Mouse (Mus musculus) midbrain, embryonic 12.5 days (tissue): ENCODE results near the gene Ptpre. TPM values are rescaled to one million over a fixed set of nuclear protein-coding genes. Genes with fewer than 3 reads are reported as not detected.
"Not testable (repeated sequence)": the region's sequence is repeated elsewhere in the genome, so short reads cannot be mapped to it uniquely, and the experiment has no call there.

Experiments
- ATAC-seq: fragments of 200-750 bp; cut with Nextera tagmentation; 2 replicates; pipeline ENCODE4 v1.8.0; 2017; ENCODE audit warnings: low read depth, moderate TSS enrichment, moderate library complexity; ENCODE audit not compliant: low FRiP score
- H3K27ac ChIP-seq: fragments of 300-500 bp; sonication (generic); replicated peaks from 2 replicates; pipeline ENCODE4 v1.5.1; 2016; ENCODE audit warnings: mild to moderate bottlenecking
- H3K27me3 ChIP-seq: fragments of 300-500 bp; sonication (generic); 2 replicates; pipeline ENCODE4 v1.6.1; 2016; ENCODE audit warnings: mild to moderate bottlenecking
- H3K36me3 ChIP-seq: fragments of 300-500 bp; sonication (generic); 2 replicates; pipeline ENCODE4 v1.6.1; 2016
- H3K4me1 ChIP-seq: fragments of 300-500 bp; sonication (generic); 2 replicates; pipeline ENCODE4 v1.6.1; 2016
- H3K4me2 ChIP-seq: fragments of 300-500 bp; sonication (generic); replicated peaks from 2 replicates; pipeline ENCODE4 v1.6.1; 2016; ENCODE audit warnings: mild to moderate bottlenecking, moderate library complexity
- H3K4me3 ChIP-seq: fragments of 300-500 bp; sonication (generic); 2 replicates; pipeline ENCODE4 v1.5.1; 2016; ENCODE audit warnings: mild to moderate bottlenecking
- H3K9ac ChIP-seq: fragments of 300-500 bp; sonication (generic); replicated peaks from 2 replicates; pipeline ENCODE4 v1.6.1; 2016; ENCODE audit warnings: mild to moderate bottlenecking, moderate library complexity
- H3K9me3 ChIP-seq: fragments of 300-500 bp; sonication (generic); 2 replicates; pipeline ENCODE4 v1.6.1; 2016; ENCODE audit warnings: mild to moderate bottlenecking
- WGBS: fragments of 180-500 bp; shearing (Covaris S2); methylation state at CpG from one replicate; pipeline ENCODE4 v1.1.7; 2016; 5-methylcytosine and 5-hydroxymethylcytosine counted together
- polyA plus RNA-seq: library from polyadenylated mRNA; unstranded; fragments of >200 nt; fragmentation: Nextera tagmentation; extraction: Ambion mirVana; gene quantifications from 2 replicates; pipeline ENCODE4 v1.2.1, GENCODE M21; 2016

Gene Ptpre
- polyA plus RNA-seq, 1 experiment from 2014 or later = 1.4 TPM

DNA sequence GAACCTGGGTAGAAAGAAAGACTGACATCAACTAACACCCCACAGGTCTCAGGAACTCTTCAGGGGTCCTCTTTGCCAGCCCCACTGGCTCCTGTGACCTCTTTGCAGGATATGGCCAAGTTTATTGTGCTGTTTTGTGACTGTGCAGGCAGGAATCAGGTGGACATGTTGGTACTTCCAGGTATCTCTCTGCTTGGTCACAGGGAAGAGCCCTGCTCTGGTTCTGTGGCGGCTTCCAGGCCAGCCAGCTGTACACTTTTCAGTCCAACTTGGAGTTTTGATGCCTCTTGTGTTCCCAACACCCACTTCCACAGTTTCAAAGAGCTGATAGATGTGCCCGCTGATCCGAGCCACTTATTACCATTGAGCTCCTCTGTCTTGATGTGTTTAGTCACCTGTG, 76.1 kb downstream of the Ptpre start:
- H3K4me3 ChIP-seq = no peak overlapping the region
- no peak overlapping the region for H3K9ac ChIP-seq
- H3K27me3 ChIP-seq = no peaks in the 10 kb centered on the region
- no peaks in the 10 kb centered on the region for H3K36me3 ChIP-seq
- H3K4me1 ChIP-seq = peaks cover 12% of the 10 kb centered on the region
- no peak overlapping the region for H3K4me2 ChIP-seq
- WGBS = 91% methylated on average over 3 of the region's 3 CpGs
- no peaks in the 10 kb centered on the region for H3K9me3 ChIP-seq
- H3K27ac ChIP-seq = no peak overlapping the region
- ATAC-seq = no peak

DNA sequence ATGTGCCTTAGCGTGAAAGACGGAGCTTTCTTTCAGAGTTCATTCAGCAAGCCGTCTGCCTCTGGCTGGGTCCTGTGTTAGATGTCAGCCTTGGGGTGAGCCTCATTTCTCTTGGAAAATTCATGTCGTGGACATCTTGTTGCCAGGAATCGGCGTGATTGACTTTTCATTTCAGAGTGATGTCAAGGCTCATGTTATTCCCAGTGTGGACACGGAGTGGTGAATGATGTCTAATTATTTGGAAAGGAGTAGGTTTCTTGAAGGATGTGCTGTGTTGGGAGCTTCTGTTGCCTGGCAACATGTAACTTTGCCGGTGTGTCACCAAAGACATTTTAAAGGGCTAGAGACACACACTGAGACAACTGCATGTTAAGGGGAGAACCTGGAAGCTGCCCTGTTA, 77.6 kb downstream of the Ptpre start:
- Histone ChIP-seq H3K9ac (no peak overlapping the region), H3K4me1 (peaks cover 9% of the 10 kb centered on the region; the same call in 1 of the 2 replicates), H3K4me3 (no peak overlapping the region), H3K4me2 (no peak overlapping the region), H3K27me3 (no peaks in the 10 kb centered on the region), H3K9me3 (no peaks in the 10 kb centered on the region), H3K36me3 (no peaks in the 10 kb centered on the region), H3K27ac (no peak overlapping the region)
- 76% methylated on average over 8 of the region's 8 CpGs for WGBS
- no peak for ATAC-seq

DNA sequence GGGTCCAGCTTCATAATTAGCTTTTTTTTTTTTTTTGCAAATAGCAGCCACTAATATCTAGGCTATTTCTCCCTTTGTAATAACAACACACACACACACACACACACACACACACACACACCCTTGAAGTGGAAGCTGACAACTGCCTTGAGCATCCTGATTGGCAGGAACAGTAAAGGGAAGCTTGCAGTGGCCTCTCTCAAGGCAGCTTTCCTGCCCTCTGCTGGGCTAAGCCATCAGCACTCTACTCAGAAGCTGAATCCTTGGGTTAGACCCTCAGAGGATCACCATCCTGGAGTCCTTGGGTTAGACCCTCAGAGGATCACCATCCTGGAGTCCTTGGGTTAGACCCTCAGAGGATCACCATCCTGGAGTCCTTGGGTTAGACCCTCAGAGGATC, 79.2 kb downstream of the Ptpre start:
- not testable (repeated sequence) for H3K36me3 ChIP-seq, H3K4me2 ChIP-seq, ATAC-seq

GRCm38 (mm10) chr7:135617776-135618175, 80.5 kb downstream of the Ptpre start:
- H3K36me3 ChIP-seq = no peaks in the 10 kb centered on the region
- ATAC-seq = no peak
- peak overlapping the region; percentile 52 for H3K27ac ChIP-seq
- H3K27me3 ChIP-seq = no peaks in the 10 kb centered on the region
- H3K4me3 ChIP-seq = no peak overlapping the region
- H3K4me1 ChIP-seq = peaks cover 9% of the 10 kb centered on the region; the same call in 1 of the 2 replicates
- no peak overlapping the region for H3K9ac ChIP-seq
- WGBS = 52% methylated on average over 11 of the region's 11 CpGs
- H3K9me3 ChIP-seq = no peaks in the 10 kb centered on the region
- H3K4me2 ChIP-seq = peak overlapping the region; percentile 3; the same call in 1 of the 2 replicates

More for the DNA sequence above, 79.2 kb downstream of the Ptpre start:
- not testable (repeated sequence) for H3K27ac ChIP-seq, H3K4me3 ChIP-seq, H3K4me1 ChIP-seq, H3K27me3 ChIP-seq, H3K9me3 ChIP-seq, H3K9ac ChIP-seq

DNA sequence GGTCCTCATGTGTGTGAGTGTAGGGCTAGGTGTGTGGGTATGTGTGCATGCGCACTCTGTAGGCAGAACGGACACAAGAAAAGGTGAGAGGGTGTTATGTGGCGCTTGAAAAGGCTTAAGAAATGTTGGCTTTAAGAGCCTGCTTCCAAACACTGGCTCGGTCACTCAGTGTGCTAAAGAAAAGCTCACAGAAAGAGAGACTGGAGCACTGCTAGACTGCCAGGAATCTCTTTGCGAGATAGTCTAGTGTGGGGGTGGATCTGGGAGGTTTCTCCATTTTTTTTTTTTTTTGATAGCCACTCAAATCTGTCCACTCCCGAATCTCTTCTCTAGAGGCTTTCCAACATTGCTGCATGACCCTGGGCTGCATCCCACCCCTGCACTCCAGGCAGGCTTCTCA, 84.4 kb downstream of the Ptpre start:
- no peaks in the 10 kb centered on the region for H3K36me3 ChIP-seq
- 0 out of 2 replicates have a peak, but pooled peaks cover 3% of the 10 kb centered on the region for H3K9me3 ChIP-seq
- no peak overlapping the region for H3K27ac ChIP-seq
- 65% methylated on average over 6 of the region's 6 CpGs for WGBS
- no peak for ATAC-seq
- H3K4me1 ChIP-seq = peaks cover 9% of the 10 kb centered on the region; the same call in 1 of the 2 replicates
- H3K4me3 ChIP-seq = no peak overlapping the region
- no peak overlapping the region for H3K4me2 ChIP-seq
- no peak overlapping the region for H3K9ac ChIP-seq
- H3K27me3 ChIP-seq = no peaks in the 10 kb centered on the region

- Histone ChIP-seq H3K4me3 (no peak overlapping the region), H3K27me3 (no peaks in the 10 kb centered on the region), H3K36me3 (no peaks in the 10 kb centered on the region), H3K4me2 (no peak overlapping the region), H3K27ac (no peak overlapping the region), H3K9ac (no peak overlapping the region), H3K9me3 (0 out of 2 replicates have a peak, but pooled peaks cover 3% of the 10 kb centered on the region), H3K4me1 (peaks cover 9% of the 10 kb centered on the region; the same call in 1 of the 2 replicates)
- no peak for ATAC-seq
Measured at GRCm38 (mm10) chr7:135622241-135622640, 85.0 kb downstream of the Ptpre start.

GRCm38 (mm10) chr7:135624854-135625253, 87.6 kb downstream of the Ptpre start:
- Histone ChIP-seq H3K9me3 (0 out of 2 replicates have a peak, but pooled peaks cover 3% of the 10 kb centered on the region), H3K27ac (no peak overlapping the region), H3K9ac (no peak overlapping the region), H3K4me1 (0 out of 2 replicates have a peak, but pooled peaks cover 4% of the 10 kb centered on the region), H3K36me3 (no peaks in the 10 kb centered on the region), H3K27me3 (no peaks in the 10 kb centered on the region), H3K4me2 (no peak overlapping the region), H3K4me3 (no peak overlapping the region)
- 71% methylated on average over 3 of the region's 3 CpGs for WGBS
- no peak for ATAC-seq

GRCm38 (mm10) chr7:135628363-135628762, 91.1 kb downstream of the Ptpre start:
- ATAC-seq = no peak
- H3K4me2 ChIP-seq = no peak overlapping the region
- no peaks in the 10 kb centered on the region for H3K27me3 ChIP-seq
- H3K36me3 ChIP-seq = no peaks in the 10 kb centered on the region
- H3K9ac ChIP-seq = no peak overlapping the region
- H3K4me3 ChIP-seq = no peak overlapping the region
- H3K27ac ChIP-seq = no peak overlapping the region
- 0 out of 2 replicates have a peak, but pooled peaks cover 3% of the 10 kb centered on the region for H3K9me3 ChIP-seq
- 0 out of 2 replicates have a peak, but pooled peaks cover 8% of the 10 kb centered on the region for H3K4me1 ChIP-seq
- WGBS = 83% methylated on average over 7 of the region's 7 CpGs

- Histone ChIP-seq H3K9ac (no peak overlapping the region), H3K9me3 (0 out of 2 replicates have a peak, but pooled peaks cover 3% of the 10 kb centered on the region), H3K27ac (no peak overlapping the region), H3K36me3 (no peaks in the 10 kb centered on the region), H3K4me3 (no peak overlapping the region), H3K4me2 (no peak overlapping the region), H3K4me1 (0 out of 2 replicates have a peak, but pooled peaks cover 8% of the 10 kb centered on the region), H3K27me3 (no peaks in the 10 kb centered on the region)
- WGBS = 68% methylated on average over 9 of the region's 9 CpGs
- no peak for ATAC-seq
Measured at GRCm38 (mm10) chr7:135629019-135629418, 91.7 kb downstream of the Ptpre start.

DNA sequence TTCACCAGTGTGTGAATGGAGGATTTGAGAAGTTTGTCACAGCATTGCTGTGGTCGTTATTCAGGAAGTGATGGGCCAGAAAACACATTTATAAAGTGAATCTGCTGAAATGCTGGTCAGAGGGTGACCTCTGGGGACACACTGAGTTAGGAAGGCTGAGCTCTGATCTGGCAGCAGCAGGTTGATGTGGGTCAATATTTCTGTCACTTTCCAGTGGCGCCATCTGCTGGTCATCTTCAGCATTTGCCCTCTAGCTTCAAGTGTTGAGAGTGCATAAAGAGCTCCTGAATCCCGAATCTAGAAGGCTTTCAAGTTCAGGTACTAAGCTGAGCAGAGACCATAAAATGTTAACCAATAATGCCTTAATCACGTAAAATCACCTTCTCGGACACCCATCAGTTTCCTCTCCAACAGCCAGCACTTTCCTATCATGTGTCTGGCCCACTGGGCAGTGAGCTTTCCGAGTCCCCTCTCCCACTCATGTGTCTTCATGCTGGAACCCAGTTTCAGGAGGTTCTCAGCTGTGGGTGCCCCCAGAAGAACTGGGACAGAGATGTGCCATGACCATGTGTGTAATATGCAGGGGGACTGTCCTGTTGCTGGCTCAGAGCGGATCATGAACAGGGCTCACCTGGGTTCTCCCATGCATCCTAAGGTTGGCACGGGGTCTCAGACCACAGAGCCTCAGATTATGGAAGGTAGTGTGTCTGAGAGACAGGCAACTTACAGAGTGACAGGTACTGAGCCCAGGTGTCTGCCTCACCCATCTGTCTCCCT, 94.7 kb downstream of the Ptpre start:
- Histone ChIP-seq H3K4me3 (no peak overlapping the region), H3K4me2 (no peak overlapping the region)
- 55% methylated on average over 8 of the region's 8 CpGs for WGBS

DNA sequence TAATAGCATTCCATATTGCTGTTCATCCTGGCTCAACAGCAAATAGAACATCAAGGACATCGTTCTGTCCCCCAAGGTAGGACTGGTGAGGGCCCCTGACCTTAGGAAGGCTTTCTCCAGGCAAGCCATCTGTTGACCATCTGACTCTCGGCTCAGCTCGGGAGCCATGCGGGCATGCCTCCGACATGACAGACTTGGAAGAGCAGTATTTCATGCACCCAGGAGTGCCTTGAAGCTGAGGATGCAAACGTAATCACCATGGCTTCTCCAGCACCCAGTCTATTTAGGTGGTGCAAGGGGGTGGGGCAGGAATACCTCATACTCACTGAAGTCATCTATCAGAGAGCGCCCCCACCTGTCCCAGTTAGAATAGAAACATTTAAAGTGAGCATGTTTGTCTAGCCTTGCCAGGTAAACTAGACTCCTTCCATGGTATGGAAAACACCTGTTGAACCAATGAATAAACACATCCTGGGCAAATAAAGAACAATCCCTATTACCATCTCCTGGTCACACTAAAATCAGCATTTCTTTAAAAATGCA, 95.5 kb downstream of the Ptpre start:
- no peak overlapping the region for H3K27ac ChIP-seq
- peaks cover 21% of the 10 kb centered on the region for H3K4me1 ChIP-seq
- 77% methylated on average over 7 of the region's 7 CpGs for WGBS

More for the DNA sequence above, 94.7 kb downstream of the Ptpre start:
- no peaks in the 10 kb centered on the region for H3K27me3 ChIP-seq
- no peaks in the 10 kb centered on the region for H3K9me3 ChIP-seq
- peaks cover 21% of the 10 kb centered on the region for H3K4me1 ChIP-seq
- H3K9ac ChIP-seq = no peak overlapping the region
- H3K36me3 ChIP-seq = no peaks in the 10 kb centered on the region
- no peak overlapping the region for H3K27ac ChIP-seq
- ATAC-seq = no peak

GRCm38 (mm10) chr7:135634851-135635624, 97.8 kb downstream of the Ptpre start:
- ATAC-seq = no peak
- H3K4me2 ChIP-seq = no peak overlapping the region
- H3K27ac ChIP-seq = no peak overlapping the region
- H3K4me1 ChIP-seq = peaks cover 19% of the 10 kb centered on the region
- peaks cover 6% of the 10 kb centered on the region; the same call in 1 of the 2 replicates for H3K27me3 ChIP-seq
- 53% methylated on average over 16 of the region's 16 CpGs for WGBS
- H3K9ac ChIP-seq = no peak overlapping the region
- H3K36me3 ChIP-seq = no peaks in the 10 kb centered on the region
- no peaks in the 10 kb centered on the region for H3K9me3 ChIP-seq
- no peak overlapping the region for H3K4me3 ChIP-seq

More for the DNA sequence above, 95.5 kb downstream of the Ptpre start:
- Histone ChIP-seq H3K27me3 (peaks cover 3% of the 10 kb centered on the region; the same call in 1 of the 2 replicates), H3K9ac (no peak overlapping the region), H3K36me3 (no peaks in the 10 kb centered on the region), H3K9me3 (no peaks in the 10 kb centered on the region), H3K4me3 (no peak overlapping the region), H3K4me2 (no peak overlapping the region)
- no peak for ATAC-seq
